Mouse (Mus musculus): ENCODE measurements around the gene Capn9. TPM values are rescaled to one million over a fixed set of nuclear protein-coding genes. Genes with fewer than 3 reads are reported as not detected.

The Capn9 gene
- polyA plus RNA-seq (2012; rRNA removed), result 0.22 and 0.34 TPM in 2 replicates

GRCm38 (mm10) chr8:124575811-124576210 lies at the start of gene Capn9:
Capn9 (plus strand) TSS chr8:124576111.
- no peak for DNase-seq (ENCODE audit: low read depth)

- no peak for DNase-seq (ENCODE audit: low read depth)
Observed at GRCm38 (mm10) chr8:124526261-124526660, 49.6 kb upstream of the Capn9 start.

DNA sequence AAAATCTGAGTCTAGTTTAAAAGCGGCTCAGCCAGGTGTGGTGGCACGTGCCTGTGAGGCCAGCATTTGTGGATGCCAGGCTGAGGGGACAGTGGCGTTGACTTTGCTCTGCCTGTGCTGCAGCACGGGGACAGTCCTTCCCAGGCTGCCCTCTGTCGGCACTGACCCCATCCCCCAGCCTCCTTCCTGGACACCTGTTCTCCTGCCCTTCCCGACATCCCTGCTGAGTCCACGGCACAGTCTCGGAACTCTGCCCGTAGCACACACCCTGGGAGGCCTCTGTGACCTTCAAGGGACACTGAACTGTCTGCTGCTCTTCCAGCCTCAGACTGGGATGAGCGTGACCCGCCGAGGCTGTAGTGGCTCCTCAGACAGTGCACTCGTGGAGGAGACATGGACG lies 45.8 kb upstream of the Capn9 start:
- no peak for DNase-seq (ENCODE audit: low read depth)

DNA sequence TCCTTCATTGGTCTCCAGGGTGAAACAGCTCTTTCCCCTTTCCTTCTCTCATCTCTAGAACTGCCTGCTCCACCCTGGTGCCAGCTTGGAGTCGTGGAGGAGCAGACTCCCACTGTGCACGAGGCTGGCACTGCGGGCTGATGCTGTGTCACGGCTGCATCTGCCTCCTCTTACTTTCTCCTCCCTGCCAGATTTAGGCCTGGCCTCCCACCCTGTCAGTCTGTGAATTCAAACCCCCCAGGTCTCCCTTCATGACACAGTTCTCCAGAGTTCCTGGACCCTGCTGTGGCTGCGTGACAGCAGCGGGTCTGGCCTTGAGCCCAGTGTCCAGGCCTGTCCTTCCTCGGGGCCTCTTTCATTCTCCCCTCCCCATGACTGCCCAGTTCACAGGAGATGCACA lies 45.4 kb upstream of the Capn9 start:
- DNase-seq (ENCODE audit: low read depth), result no peak

GRCm38 (mm10) chr8:124530996-124531395 lies 44.9 kb upstream of the Capn9 start:
- no peak for DNase-seq (ENCODE audit: low read depth)

GRCm38 (mm10) chr8:124532626-124533025 lies 43.3 kb upstream of the Capn9 start:
- DNase-seq (ENCODE audit: low read depth), result no peak

GRCm38 (mm10) chr8:124535451-124535850 lies 40.5 kb upstream of the Capn9 start:
- no peak for DNase-seq (ENCODE audit: low read depth)

DNA sequence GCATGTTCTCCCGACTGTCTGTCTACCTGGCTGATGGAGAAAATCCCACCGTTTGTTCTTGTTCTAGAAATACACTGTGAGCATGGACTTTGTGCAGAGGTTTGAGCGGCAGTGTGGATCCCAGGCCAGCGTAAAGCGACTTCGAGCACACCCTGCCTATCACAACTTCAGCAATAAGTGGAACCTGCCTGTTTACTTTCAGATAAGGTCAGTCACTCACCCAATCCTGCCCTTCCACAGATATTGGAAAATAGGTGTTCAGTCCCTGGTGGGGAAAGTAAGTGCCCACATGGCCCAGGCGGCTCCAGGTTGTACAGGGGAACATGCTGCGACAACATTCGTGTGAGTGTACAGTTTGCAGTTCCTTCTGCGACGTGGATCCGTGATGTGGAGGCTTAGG lies 35.0 kb upstream of the Capn9 start:
- DNase-seq (ENCODE audit: low read depth), result no peak

- peak; percentile 24 for DNase-seq (ENCODE audit: low read depth)
Observed at GRCm38 (mm10) chr8:124542001-124542400, 33.9 kb upstream of the Capn9 start.

GRCm38 (mm10) chr8:124543272-124543671 lies 32.6 kb upstream of the Capn9 start:
- DNase-seq (ENCODE audit: low read depth), result no peak

DNA sequence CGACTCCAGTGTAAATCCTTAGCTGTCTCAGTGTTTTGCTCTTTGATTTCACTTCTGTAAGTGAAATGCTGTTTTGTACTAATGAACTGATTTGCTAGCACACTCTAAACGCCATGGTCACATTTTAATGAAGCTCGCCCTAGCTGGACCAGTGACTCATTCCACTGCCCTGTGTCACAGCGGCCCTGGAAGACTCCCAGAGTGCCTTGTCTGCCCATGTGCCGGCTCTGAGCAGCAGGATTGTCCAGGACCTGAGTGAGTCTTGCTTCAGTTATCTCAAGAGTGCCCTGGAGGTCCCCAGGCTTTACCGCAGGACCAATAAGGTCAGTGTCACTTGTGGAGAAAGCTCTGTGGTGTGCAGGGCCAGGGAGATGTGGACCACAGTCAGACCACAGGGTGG lies 29.5 kb upstream of the Capn9 start:
- DNase-seq (ENCODE audit: low read depth), result no peak

- DNase-seq (ENCODE audit: low read depth), result no peak
Observed at GRCm38 (mm10) chr8:124546815-124547214, 29.1 kb upstream of the Capn9 start.

- no peak for DNase-seq (ENCODE audit: low read depth)
Observed at GRCm38 (mm10) chr8:124547269-124547668, 28.6 kb upstream of the Capn9 start.

GRCm38 (mm10) chr8:124548187-124548586 lies 27.7 kb upstream of the Capn9 start:
- DNase-seq (ENCODE audit: low read depth), result no peak

- DNase-seq (ENCODE audit: low read depth), result no peak
Observed at GRCm38 (mm10) chr8:124551011-124551661, 24.8 kb upstream of the Capn9 start.

DNA sequence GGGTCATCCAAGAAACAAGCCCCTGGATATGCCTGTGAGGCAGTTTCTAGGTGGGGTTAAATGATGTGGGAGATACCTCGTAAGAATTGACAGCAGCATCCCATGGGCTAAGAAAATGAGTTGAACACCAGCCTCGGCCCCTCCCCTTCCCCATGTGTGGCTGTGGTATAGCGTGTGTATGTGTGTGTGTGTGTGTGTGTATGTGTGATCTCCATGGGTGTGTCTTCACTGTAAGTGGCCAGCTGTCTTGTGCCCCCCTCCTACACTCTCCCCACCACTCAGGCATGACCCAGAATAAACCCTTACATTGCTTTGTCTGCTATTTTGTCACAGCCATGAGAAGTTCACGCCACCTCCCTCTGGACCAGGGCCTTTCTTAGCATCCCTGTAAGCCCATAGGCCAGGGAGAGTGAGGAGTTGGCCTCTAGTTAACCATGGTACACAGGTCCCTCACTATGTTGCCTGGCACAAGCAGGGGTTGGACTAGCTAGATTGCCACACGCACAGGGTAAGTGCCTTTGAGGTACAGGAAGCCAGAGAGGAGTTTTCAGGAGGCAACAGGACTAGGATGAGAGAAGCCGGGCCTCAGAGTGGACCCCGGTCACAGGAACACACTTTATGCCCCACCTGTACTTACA lies 20.7 kb upstream of the Capn9 start:
- no peak for DNase-seq (ENCODE audit: low read depth)

DNA sequence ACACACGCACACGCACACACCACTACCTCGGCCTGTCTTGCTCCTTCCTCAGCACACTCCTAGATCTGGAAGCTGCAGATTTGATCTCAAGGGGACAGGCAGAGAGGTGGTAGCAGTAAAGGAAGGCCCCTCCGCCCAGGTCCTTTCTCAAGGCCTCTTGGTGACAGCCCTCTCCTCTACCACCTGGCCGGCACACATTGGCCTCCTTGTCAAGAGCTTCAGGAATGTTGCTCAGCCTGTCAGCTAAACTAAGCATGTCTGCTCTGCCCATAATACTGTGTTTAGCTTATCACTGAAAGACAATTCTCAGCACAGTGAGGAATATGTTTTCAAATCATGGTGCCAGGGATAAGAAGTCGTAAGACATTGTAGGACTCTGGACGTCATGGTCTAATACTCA lies 19.7 kb upstream of the Capn9 start:
- no peak for DNase-seq (ENCODE audit: low read depth)

DNA sequence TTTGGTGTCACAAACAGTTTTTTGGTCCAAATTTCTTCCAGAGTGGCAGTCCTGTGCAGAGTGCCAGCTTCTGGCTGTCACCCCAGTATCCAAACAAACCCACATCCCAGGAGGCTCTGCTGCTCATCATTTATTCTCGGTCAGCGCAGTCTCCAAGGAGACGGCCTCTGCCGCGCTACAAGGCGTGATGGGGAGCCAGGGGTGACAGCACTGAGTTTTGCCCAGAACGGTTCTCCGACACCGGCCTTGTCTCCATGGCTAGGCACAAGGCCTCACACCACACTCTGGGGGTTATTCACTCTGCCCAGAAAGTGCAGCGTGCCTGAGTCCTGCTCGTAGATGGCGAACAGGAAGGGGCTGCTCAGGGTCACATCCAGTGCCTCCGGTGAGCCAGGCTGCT lies 19.3 kb upstream of the Capn9 start:
- no peak for DNase-seq (ENCODE audit: low read depth)

DNA sequence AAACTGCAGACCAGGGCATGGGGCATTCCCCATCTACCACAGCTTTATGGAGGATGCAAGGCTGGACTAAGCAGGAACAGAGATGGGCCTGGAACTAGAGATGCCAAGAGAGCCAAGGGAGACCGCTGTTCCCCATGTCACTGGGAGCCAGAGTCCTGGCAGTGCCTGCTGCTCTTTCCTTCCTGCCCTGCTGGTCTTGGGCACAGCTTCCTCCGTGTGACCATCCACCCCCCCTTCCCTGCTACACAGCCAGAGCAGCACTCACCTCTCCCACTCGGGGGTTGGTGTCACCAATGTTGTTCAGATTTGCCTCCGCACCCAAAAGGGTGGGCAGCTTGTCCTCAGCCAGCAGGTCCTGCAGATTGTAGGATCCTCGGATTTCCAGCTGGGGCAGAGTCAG lies 18.4 kb upstream of the Capn9 start:
- no peak for DNase-seq (ENCODE audit: low read depth)

DNA sequence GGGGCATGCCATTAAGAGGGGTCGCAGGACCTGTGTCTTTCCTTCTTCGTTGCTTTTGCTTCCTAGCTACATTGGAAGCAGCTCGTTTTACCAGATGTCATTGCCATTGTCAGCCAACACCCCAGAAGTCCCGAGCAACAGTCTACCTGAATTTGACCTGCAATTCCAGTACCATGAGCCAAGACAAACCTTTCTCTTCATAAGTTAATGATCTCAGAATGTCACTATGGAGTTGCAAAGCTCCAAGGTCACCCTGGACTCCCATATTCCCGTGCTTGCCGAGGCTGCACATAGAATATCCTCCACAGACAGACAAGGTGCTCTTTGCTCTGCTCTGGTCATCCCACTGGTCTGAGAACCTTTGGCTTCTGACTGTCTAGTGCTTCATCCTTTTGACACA lies 8.8 kb upstream of the Capn9 start:
- no peak for DNase-seq (ENCODE audit: low read depth)

DNA sequence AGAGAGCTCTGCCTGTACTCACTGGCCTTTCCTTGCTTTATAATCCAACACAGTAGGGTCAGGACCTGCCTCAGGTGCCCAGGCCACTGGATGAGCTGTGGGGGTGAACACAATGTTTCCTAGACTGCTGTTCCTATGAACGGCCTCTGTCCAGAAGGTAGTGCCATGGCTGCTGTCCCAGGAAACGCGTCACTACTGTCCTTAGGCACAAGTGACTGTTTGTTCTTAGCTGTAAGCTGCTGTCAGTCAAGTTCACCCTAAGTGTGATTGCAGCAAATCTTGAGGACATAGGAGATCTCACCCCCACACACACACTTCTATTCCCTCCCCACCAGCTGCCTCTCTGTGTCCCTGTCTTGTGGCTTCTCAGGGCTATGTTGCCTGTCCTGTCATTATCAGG lies 8.3 kb upstream of the Capn9 start:
- no peak for DNase-seq (ENCODE audit: low read depth)

DNA sequence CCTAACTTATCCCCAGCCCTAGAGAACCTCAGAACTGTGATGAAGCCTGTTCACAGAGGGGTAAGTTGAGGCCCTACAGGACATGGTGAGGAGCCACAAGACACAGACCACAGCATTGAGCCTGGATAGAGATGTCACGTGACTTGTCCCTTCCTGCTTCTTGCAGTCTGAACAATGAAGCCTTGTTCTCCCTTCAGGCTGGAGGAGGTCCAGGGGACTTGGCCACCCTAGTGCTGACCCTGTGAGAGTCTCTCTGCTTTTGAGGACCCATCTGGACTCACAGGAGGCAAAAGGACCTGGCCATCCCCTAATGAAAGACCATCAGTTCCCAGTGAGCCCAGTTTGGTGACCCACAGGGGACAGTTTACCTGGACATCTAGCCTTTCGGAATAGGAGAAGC lies 6.8 kb upstream of the Capn9 start:
- DNase-seq (ENCODE audit: low read depth), result no peak

GRCm38 (mm10) chr8:124569593-124569992 lies 6.3 kb upstream of the Capn9 start, which contains the start of gene Agt:
Agt (minus strand) TSS chr8:124569706.
- no peak for DNase-seq (ENCODE audit: low read depth)
